Mouse (Mus musculus): Measurements from ENCODE around the gene Clec10a.

Clec10a gene

GRCm38 (mm10) chr11:70216103-70216502, 60.1 kb downstream of the Clec10a start:
- DNase-seq (ENCODE audit: low read depth in 2 of 2, low spot score in 2 of 2) = no peak

- DNase-seq (ENCODE audit: low read depth in 2 of 2, low spot score in 2 of 2) = no peak
Measured at GRCm38 (mm10) chr11:70218039-70218438, 62.0 kb downstream of the Clec10a start.

- DNase-seq (ENCODE audit: low read depth in 2 of 2, low spot score in 2 of 2) = no peak
Measured at GRCm38 (mm10) chr11:70218741-70219470, 62.9 kb downstream of the Clec10a start.

GRCm38 (mm10) chr11:70219873-70220272, 63.9 kb downstream of the Clec10a start:
- DNase-seq (ENCODE audit: low read depth in 2 of 2, low spot score in 2 of 2) = no peak

- no peak for DNase-seq (ENCODE audit: low read depth in 2 of 2, low spot score in 2 of 2)
Measured at GRCm38 (mm10) chr11:70220323-70220722, 64.3 kb downstream of the Clec10a start.

Measured in CD8-positive naive resting alpha-beta T cell, adult 2 months (primary cell).